Mouse (Mus musculus): Measurements from ENCODE around the gene Myo5a.

The Myo5a gene

DNA sequence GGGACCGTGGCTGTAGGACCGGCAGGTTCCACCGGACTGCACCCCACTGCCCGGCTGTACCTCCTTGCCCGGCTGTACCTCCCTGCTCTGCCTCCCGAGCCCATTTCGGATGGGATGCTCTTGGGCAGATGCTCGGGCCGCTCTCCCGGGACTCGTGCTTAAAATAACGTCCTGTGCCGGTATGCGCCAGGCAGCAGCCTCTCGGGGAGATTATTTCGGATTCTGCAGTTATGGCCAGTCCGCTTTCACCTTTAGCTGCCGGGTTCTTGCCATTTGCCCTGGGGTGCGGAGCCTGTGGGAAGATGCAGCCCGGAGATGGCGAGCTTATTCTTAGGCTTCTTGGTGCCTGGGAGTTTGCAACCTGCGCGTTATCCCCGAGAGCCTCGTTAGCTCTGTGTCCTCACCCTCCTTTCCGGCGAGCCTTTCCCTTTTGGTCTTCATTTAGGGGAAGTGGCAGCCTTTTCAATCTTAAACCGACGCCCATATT, 934 bp downstream of the Myo5a start:
- peak in 1 of 2 experiments; percentile 56 for DNase-seq (ENCODE audit: low spot score in 2 of 2)

DNA sequence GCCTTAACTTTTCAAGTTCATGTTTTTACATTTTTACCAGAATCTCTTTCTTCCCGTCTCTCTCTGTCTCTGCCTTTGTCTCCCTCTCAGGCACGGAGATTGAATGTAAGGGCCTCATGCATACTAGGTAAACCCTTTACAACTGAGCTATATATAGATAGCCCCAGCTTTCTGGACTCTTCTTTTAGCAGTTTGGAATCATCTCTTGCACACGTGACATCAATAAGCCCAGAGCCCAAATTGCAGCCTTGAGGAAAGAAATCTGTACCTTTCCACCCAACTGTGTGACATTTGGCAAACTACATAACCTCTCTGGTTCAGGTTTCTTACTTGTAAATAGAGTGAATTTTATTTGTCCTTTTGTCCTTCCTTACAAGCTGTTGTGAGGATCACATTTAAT, 1.5 kb downstream of the Myo5a start:
- DNase-seq (ENCODE audit: low spot score in 2 of 2) = no peak

DNA sequence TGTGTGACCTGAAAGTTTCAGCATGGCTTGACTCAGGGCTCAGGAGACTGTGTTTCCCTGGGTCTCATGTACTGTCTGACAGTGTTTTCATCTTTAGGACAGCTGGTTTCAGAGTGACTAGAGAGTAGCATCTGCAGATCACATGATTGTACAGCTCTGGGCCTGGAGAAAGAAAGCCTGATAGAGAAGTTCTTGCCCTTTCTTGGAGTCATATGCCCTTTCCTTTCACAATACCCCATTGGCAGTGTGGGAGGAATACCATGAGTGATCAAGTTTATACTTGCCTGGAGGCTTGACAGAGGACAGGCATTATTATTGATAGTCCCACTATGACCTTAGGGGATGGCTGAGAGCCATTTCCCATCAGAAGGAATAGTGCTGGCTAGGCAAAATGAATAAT, 6.4 kb downstream of the Myo5a start:
- DNase-seq (ENCODE audit: low spot score in 2 of 2) = no peak

GRCm38 (mm10) chr9:75085242-75085824, 14.5 kb downstream of the Myo5a start:
- DNase-seq (ENCODE audit: low spot score in 2 of 2) = no peak

- DNase-seq (ENCODE audit: low spot score in 2 of 2) = no peak
Observed at GRCm38 (mm10) chr9:75087823-75088222, 17.0 kb downstream of the Myo5a start.

DNA sequence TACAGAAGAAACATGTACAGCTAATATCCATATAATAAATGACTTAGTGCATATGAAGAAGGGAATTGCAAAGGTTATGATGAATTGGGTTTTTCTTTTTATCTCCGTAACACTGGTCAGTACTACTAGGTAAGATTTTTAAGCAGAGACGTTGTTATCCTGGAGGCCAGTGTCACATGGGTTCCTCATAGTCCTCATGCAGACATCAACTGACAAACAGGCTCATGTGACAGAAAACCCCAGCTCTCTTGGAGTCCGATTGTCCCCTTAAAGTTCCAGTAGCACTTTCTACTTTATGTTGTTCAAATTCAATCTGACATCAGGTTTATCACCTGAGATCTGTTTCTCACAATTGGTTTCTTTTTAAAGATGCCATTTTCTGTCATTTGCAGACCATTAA, 18.5 kb downstream of the Myo5a start:
- DNase-seq (ENCODE audit: low spot score in 2 of 2) = no peak

- no peak for DNase-seq (ENCODE audit: low spot score in 2 of 2)
Observed at GRCm38 (mm10) chr9:75092134-75092533, 21.3 kb downstream of the Myo5a start.

DNA sequence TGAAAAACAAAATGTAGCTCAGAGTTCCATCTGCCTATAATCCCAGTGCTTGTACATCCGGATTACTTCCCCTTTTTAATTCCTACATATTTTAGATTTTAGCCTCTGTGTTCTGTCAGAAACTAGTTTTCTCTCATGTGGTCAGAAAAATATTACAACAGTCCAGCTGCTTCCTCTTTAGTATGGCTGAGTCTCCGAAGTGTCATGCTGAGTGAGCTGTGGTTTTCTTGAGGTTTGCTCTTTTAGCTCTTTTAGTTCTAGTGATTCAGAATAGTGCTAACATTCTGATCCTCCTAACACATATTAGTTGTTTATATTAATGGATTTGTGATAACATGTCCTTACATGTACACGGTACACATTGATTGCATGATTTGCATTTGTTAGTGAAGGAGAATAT, 23.9 kb downstream of the Myo5a start:
- DNase-seq (ENCODE audit: low spot score in 2 of 2) = no peak

DNA sequence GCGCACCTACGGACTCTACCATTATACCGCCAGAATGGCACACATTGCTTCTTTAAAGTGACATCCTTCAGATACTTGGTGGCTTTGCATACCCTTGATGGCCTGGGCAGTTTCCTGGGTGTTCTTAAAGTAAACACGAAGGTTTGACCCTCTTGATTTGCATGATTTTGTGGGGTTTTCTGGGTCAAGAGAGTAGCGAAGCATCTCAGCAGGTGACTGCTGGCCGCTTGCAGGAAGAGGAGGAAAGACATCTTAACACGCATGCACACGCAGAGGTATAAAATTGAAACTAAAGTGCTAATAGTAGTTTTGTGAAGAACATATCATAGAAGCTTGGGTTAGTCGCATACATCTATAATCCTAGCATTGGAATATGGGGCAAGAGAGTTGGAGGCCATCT, 28.1 kb downstream of the Myo5a start:
- no peak for DNase-seq (ENCODE audit: low spot score in 2 of 2)

DNA sequence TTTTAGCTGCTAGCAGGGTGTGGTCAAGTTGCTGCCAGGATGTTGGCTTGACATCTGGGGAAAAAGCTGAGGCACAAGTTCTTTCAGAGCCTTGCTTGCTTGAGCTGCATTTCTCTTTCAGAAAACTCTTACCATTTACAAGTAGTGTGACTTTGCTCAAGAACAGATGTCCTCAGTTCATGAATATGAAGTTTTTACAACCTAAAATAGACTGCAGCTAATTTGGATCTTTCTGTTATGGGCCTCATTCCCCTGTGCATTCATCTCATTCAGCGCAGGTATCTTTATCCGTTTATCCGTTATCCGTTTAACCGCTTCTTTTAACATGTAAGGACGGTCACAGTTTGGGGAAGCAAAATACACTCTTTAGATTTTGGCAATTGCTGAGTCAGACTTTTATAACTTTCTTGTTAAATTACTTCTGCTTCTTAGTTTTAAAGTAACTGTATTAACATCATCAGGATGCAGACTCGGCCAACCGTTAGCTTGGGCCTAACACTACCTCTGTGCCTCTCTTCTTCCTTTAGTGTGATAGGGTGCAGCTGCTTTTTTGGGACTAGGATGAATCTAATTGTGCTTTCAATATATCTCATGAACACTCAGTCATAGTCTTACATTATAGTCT, 29.5 kb downstream of the Myo5a start:
- DNase-seq (ENCODE audit: low spot score in 2 of 2) = no peak

DNA sequence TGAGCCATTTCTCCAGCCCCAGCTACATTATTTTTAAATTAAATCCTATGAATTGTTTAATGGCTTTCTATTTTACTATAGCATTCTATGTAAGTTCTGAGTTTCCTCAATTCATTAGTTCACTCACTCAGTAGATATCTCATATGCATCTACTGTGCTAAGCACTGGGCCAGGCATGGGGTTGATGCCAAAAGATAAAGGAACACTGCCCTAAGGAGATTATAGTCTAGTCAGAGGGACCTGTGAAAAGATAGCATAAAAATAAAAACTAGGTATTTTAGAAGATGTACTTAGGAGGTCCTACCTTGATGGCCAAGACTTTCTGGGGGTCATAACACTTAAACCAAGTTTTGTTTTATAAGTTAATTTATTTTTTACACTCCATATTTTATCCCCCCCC, 31.3 kb downstream of the Myo5a start:
- DNase-seq (ENCODE audit: low spot score in 2 of 2) = no peak

- DNase-seq (ENCODE audit: low spot score in 2 of 2) = no peak
Observed at GRCm38 (mm10) chr9:75116571-75117177, 45.9 kb downstream of the Myo5a start.

- peak in 1 of 2 experiments; percentile 41 for DNase-seq (ENCODE audit: low spot score in 2 of 2)
Observed at GRCm38 (mm10) chr9:75121126-75121525, 50.3 kb downstream of the Myo5a start.

GRCm38 (mm10) chr9:75124201-75124721, 53.4 kb downstream of the Myo5a start:
- peak in 1 of 2 experiments; percentile 34 for DNase-seq (ENCODE audit: low spot score in 2 of 2)

- DNase-seq (ENCODE audit: low spot score in 2 of 2) = no peak
Observed at GRCm38 (mm10) chr9:75130553-75130952, 59.7 kb downstream of the Myo5a start.

DNA sequence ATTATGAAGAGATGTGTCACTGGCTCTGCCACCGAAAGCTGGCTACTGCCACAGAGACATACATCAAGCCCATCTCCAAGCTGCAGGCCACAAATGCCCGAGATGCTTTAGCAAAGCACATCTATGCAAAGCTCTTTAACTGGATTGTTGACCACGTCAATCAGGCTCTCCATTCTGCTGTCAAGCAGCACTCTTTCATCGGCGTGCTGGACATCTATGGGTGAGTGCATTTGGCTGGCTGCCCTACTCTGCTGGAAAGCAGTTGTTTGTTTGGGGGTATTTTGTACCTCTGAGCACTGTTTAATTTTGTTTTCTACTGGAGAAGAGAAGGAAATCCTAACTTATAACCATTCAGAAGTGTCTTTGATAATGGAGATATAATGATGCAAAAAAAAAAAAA, 76.1 kb downstream of the Myo5a start:
- DNase-seq (ENCODE audit: low spot score in 2 of 2) = no peak

DNA sequence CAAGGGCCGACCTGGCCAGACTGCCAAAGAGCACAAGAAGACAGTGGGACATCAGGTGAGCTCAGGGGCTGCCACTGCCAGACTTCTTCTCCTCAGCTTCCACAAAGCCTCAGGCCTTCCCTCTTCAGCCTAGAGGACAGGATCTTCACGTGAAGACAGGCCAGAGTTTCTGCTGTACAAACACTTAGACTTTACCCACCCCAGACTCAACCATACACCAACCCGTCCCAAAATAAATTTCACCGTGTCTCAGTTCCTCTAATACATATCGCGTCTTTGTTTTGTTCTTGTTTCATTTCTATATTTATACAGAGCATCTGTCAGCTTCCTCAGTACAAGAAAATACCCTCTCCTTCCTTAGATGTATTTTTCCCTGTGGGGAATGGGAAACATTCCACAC, 89.7 kb downstream of the Myo5a start:
- peak in 1 of 2 experiments; percentile 16 for DNase-seq (ENCODE audit: low spot score in 2 of 2)

- DNase-seq (ENCODE audit: low spot score in 2 of 2) = no peak
Observed at GRCm38 (mm10) chr9:75163650-75164049, 92.8 kb downstream of the Myo5a start.

DNA sequence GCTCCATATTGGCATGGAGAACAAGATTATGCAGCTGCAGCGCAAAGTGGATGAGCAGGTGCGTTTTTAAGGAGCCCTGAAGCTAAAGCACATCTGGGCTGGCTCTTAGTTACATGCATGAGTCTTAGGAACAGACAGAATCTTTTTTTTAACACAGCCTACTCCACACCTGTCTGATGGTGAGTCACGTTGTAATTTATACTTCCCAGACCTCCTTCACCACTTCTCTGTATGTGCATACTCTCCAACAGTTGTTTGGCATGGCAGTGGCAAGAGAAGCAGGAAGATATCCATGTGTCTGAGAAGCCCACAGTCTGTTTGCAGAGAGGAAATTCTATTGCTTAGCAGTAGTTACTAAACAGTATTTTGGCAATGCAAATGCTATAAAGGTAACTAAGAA, 100.9 kb downstream of the Myo5a start:
- peak in 1 of 2 experiments; percentile 26 for DNase-seq (ENCODE audit: low spot score in 2 of 2)

DNA sequence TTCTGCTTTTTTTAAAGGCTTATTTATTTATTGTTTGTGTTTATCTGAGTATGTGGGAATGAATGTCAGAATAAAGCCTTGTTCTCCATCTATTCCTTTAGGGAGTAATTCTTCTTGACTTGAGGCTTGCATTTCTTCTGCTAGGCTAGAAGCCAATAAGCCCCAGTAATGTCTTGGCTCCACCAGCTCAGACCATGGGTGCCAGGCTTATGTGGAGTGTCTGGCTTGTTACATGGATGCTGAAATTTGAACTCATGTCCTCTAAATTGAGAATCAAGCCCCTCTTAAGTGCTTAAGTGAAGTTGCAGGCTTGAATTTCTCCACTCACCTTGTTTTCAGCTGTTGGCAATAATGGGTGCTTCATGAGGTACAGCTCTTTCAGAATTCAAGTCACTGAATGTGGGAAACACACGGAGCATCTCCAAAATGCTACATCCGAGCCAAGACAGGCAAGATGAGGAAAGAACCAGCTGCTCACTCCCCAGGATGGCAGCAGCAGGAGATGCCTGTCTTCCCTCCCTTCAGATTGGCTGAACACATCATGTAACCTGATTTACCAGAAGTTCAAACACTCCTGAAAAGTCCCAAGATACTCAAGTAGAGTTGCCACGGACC, 116.9 kb downstream of the Myo5a start:
- DNase-seq (ENCODE audit: low spot score in 2 of 2) = no peak

DNA sequence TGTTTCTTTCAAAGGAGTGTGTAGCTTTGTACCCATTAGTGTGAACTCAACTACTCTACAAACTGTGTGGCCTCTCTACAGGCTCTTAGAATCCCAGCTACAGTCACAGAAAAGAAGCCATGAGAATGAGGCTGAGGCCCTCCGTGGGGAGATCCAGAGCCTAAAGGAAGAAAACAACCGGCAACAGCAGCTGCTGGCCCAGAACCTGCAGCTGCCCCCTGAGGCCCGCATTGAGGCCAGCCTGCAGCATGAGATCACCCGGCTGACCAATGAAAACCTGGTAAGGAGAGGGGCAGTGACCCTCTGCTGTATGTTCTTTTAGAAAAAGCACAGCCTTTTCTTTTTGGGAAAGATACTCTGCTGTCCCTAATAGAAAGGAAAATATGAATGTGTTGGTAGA, 123.0 kb downstream of the Myo5a start:
- no peak for DNase-seq (ENCODE audit: low spot score in 2 of 2)

- DNase-seq (ENCODE audit: low spot score in 2 of 2) = peak; percentile 60 to 65
Observed at GRCm38 (mm10) chr9:75196335-75196734, 125.5 kb downstream of the Myo5a start.

DNA sequence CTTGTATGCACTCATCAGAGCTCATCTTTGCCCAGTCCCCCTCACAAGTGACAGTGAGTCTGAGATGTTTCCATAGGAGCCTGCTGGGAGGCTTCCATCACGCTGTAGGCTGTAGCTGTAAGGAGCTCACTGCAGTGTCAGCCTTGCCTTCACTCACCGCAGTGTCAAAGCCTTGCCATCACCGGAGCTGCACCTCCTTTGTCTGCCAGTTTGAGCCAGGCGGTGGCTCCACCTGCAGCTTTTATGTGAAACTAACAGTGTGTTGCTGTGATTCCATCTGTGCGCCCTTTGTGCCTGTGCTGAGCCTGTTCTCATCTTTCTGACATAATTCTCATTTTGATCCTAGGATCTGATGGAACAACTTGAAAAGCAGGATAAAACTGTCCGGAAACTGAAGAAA, 126.5 kb downstream of the Myo5a start:
- peak in 1 of 2 experiments; percentile 53 for DNase-seq (ENCODE audit: low spot score in 2 of 2)
